Mouse (Mus musculus) heart, embryonic 13.5 days (tissue): Measurements from ENCODE around the gene Naa15. TPM values are rescaled to one million over a fixed set of nuclear protein-coding genes. Genes with fewer than 3 reads are reported as not detected.
"Not testable (repeated sequence)": the region's sequence is repeated elsewhere in the genome, so short reads cannot be mapped to it uniquely, and the experiment has no call there.

ENCODE experiments used
- ATAC-seq: fragments of 200-750 bp; cut with Nextera tagmentation; 2 replicates; pipeline ENCODE4 v1.8.0; 2017; ENCODE audit warnings: moderate TSS enrichment; ENCODE audit not compliant: insufficient number of reproducible peaks, low FRiP score, low TSS enrichment; ENCODE audit errors: extremely low read depth
- H3K27ac ChIP-seq: fragments of 300-500 bp; sonication (generic); replicated peaks from 2 replicates; pipeline ENCODE4 v1.5.1; 2015; ENCODE audit warnings: moderate library complexity, mild to moderate bottlenecking, inconsistent platforms
- H3K27me3 ChIP-seq: fragments of 300-500 bp; sonication (generic); replicated peaks from 2 replicates; pipeline ENCODE4 v1.6.1; 2015; ENCODE audit warnings: mild to moderate bottlenecking, inconsistent platforms
- H3K36me3 ChIP-seq: fragments of 300-500 bp; sonication (generic); 2 replicates; pipeline ENCODE4 v1.6.1; 2015; ENCODE audit warnings: mild to moderate bottlenecking, inconsistent platforms
- H3K4me1 ChIP-seq: fragments of 300-500 bp; sonication (generic); 2 replicates; pipeline ENCODE4 v1.6.1; 2015; ENCODE audit warnings: inconsistent platforms
- H3K4me2 ChIP-seq: fragments of 300-500 bp; sonication (generic); 2 replicates; pipeline ENCODE4 v1.6.1; 2015; ENCODE audit warnings: inconsistent platforms, mild to moderate bottlenecking, moderate library complexity
- H3K4me3 ChIP-seq: fragments of 300-500 bp; sonication (generic); 2 replicates; pipeline ENCODE4 v1.5.1; 2015; ENCODE audit warnings: moderate library complexity, mild to moderate bottlenecking, inconsistent platforms
- H3K9ac ChIP-seq: fragments of 300-500 bp; sonication (generic); 2 replicates; pipeline ENCODE4 v1.6.1; 2015; ENCODE audit warnings: inconsistent platforms, mild to moderate bottlenecking, moderate library complexity
- H3K9me3 ChIP-seq: fragments of 300-500 bp; sonication (generic); 2 replicates; pipeline ENCODE4 v1.6.1; 2016; ENCODE audit warnings: inconsistent platforms
- WGBS: fragments of 180-500 bp; shearing (Covaris S2); methylation state at CpG from one replicate; pipeline ENCODE4 v1.1.7; 2015; ENCODE audit warnings: mixed read lengths; 5-methylcytosine and 5-hydroxymethylcytosine counted together
- polyA plus RNA-seq: library from polyadenylated mRNA; unstranded; fragments of >200 nt; fragmentation: Nextera tagmentation; extraction: Ambion mirVana; gene quantifications from 2 replicates; pipeline ENCODE4 v1.2.1, GENCODE M21; 2015

Naa15 gene
- polyA plus RNA-seq, 1 experiment from 2014 or later, result 35.7 TPM

GRCm38 (mm10) chr3:51394881-51395280 lies 20.1 kb upstream of the Naa15 start:
- no peak overlapping the region for H3K9ac ChIP-seq
- ATAC-seq, result no peak
- H3K36me3 ChIP-seq, result no peaks in the 10 kb centered on the region
- H3K4me2 ChIP-seq, result no peak overlapping the region
- peaks cover 16% of the 10 kb centered on the region for H3K27me3 ChIP-seq
- no peak overlapping the region for H3K4me3 ChIP-seq
- 63% methylated on average over 3 of the region's 3 CpGs for WGBS
- no peak overlapping the region for H3K27ac ChIP-seq
- H3K4me1 ChIP-seq, result peaks cover 18% of the 10 kb centered on the region
- no peaks in the 10 kb centered on the region for H3K9me3 ChIP-seq

GRCm38 (mm10) chr3:51395461-51396145 lies 19.3 kb upstream of the Naa15 start:
- H3K4me2 ChIP-seq, result peak overlapping the region; percentile 78
- peaks cover 18% of the 10 kb centered on the region for H3K4me1 ChIP-seq
- H3K27me3 ChIP-seq, result peaks cover 16% of the 10 kb centered on the region
- peak overlapping the region; percentile 61 for H3K4me3 ChIP-seq
- H3K36me3 ChIP-seq, result no peaks in the 10 kb centered on the region
- no peak overlapping the region for H3K9ac ChIP-seq
- 28% methylated on average over 19 of the region's 19 CpGs for WGBS
- ATAC-seq, result no peak
- no peak overlapping the region for H3K27ac ChIP-seq
- H3K9me3 ChIP-seq, result no peaks in the 10 kb centered on the region

DNA sequence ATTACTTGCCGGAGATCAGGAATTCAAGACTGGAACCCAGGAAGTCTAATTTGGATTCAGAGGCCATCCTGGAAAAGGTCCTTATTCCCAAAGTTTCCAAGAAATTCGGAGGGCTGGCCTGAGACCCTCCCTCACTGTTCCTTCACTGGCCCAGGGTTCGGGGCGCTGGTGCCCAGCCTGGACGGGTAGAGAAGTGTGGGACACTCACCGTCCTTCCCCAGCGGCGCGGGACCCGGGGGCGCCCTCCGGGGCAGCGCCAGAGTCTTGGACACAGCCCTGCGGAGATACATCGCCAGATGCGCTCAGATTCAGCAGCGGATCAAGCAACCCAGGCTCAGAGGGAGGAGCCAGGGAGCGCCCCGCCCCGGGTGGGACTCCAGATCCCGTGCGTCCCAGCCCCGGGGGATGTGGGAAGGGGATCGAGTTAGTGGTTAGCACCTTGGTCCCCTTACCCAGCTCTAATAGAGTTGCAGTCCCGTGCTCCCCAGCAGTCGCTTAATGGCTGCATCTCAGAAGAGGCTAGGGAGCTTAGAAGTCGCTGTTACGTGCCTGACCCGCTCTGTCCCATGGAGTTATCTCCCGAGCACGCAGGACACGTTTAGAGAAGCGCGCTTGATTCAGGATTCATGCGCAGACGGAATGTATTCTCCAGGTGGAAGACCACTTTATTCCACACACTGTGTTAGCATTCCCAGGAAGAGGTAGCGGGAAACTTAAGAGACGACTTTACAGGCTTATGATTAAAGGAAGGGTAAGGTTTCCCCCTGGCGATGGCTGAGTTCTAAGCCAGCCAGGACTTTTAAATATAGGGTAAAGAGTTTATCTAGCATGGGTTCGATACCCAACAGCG lies 18.5 kb upstream of the Naa15 start, which contains the start of gene Mgarp:
Mgarp (minus strand) TSS at position 520 of the 850 bp plus-strand sequence.
- no peaks in the 10 kb centered on the region for H3K36me3 ChIP-seq
- ATAC-seq, result peak; percentile 58; the same call in 1 of the 2 replicates
- peaks cover 18% of the 10 kb centered on the region for H3K4me1 ChIP-seq
- peak within 1 kb of the TSS; percentile 77 for H3K9ac ChIP-seq
- H3K27ac ChIP-seq, result no peak within 1 kb of the TSS
- no peaks in the 10 kb centered on the region for H3K9me3 ChIP-seq
- peak within 1 kb of the TSS; percentile 78 for H3K4me2 ChIP-seq
- 2% methylated on average over 41 of the region's 41 CpGs for WGBS
- peak within 1 kb of the TSS; percentile 61 for H3K4me3 ChIP-seq
- H3K27me3 ChIP-seq, result peaks cover 16% of the 10 kb centered on the region

DNA sequence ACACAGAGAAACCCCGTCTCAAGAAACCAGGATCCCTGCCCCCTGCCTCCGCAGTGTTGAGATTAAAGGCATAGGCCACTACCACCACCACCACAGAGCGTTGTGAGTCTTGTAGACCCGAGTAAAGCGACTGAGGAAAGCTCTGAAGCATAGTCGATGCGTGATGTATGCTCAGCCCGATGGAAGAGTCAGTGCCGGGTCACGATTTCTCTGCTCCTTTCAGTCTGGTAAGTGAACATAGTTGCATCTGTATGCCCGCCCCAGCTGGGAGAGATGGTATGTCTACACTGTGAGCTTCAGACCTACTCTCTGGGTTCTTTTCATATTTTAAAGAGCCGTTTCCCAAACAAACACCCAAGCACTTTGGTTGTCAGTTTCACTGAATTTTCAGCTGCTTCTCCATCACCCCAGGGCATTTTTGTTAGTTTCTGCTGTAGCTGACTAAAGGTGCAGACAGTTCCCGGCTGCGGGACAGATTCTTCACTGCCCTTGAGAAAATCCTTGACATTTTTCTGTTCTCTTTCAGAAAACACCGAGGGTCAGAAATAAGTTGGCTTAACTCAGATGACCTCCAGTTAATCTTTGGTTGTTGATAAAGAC lies 17.1 kb upstream of the Naa15 start:
- 50% methylated on average over 15 of the region's 15 CpGs for WGBS
- no peak overlapping the region for H3K4me3 ChIP-seq
- peaks cover 16% of the 10 kb centered on the region for H3K27me3 ChIP-seq
- H3K36me3 ChIP-seq, result peaks cover 4% of the 10 kb centered on the region
- H3K9ac ChIP-seq, result no peak overlapping the region
- peaks cover 18% of the 10 kb centered on the region for H3K4me1 ChIP-seq
- no peak overlapping the region for H3K4me2 ChIP-seq
- H3K27ac ChIP-seq, result no peak overlapping the region
- no peak for ATAC-seq
- no peaks in the 10 kb centered on the region for H3K9me3 ChIP-seq

DNA sequence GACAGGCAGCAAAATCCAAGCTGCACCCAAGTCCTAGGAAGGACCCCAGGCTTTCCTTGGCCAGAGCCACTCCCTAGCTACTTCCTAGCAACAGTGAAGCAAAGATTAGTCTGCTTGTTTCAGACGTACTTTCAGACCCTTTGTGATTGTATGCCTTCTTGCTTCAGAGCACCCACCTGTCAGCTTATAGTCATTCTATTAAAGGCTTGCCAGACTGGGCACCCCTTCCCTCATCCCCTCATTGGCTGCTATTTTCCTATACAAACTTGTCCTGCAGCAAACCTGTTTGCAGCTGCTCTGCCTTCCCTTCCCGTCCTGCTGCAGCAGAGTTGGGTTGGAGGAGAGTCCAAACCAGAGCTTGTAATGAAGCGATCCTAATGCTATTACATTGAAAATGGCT lies 16.3 kb upstream of the Naa15 start:
- no peak overlapping the region for H3K9ac ChIP-seq
- WGBS, result 19% methylated on average over 3 of the region's 3 CpGs
- no peak overlapping the region for H3K4me3 ChIP-seq
- no peak overlapping the region for H3K27ac ChIP-seq
- H3K27me3 ChIP-seq, result peaks cover 16% of the 10 kb centered on the region
- no peak for ATAC-seq
- H3K36me3 ChIP-seq, result peaks cover 13% of the 10 kb centered on the region
- peaks cover 18% of the 10 kb centered on the region for H3K4me1 ChIP-seq
- 0 out of 2 replicates have a peak overlapping the region, but pooled peaks have one; percentile 20 for H3K4me2 ChIP-seq
- no peaks in the 10 kb centered on the region for H3K9me3 ChIP-seq

DNA sequence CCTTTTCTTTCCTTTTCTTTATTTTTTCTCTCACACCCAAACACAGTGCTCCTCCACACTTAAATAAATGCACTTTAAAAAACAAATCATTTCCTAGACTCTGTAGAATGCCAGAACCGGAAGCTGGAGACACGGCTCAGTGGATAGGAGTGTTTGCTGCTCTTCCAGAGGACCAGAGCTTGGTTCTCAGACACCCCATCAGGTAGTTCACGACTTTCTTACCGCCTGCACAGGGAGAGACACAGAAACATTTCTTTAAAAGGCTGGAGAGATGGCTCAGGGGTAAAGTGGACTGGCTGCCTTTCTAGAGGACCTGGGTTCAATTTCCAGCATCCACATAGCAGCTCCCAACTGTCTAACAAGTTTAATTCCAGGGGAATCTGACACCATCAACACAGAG lies 15.4 kb upstream of the Naa15 start:
- Histone ChIP-seq H3K4me1 (peaks cover 18% of the 10 kb centered on the region), H3K9ac (no peak overlapping the region), H3K27me3 (peaks cover 16% of the 10 kb centered on the region), H3K27ac (no peak overlapping the region), H3K9me3 (no peaks in the 10 kb centered on the region), H3K36me3 (peaks cover 22% of the 10 kb centered on the region), H3K4me2 (no peak overlapping the region), H3K4me3 (no peak overlapping the region)
- 56% methylated on average over 4 of the region's 4 CpGs for WGBS
- ATAC-seq, result no peak

GRCm38 (mm10) chr3:51400682-51401081 lies 14.3 kb upstream of the Naa15 start:
- WGBS, result 75% methylated on average over 10 of the region's 10 CpGs
- Histone ChIP-seq H3K27me3 (peaks cover 12% of the 10 kb centered on the region), H3K9me3 (no peaks in the 10 kb centered on the region), H3K36me3 (peaks cover 31% of the 10 kb centered on the region), H3K4me1 (peaks cover 18% of the 10 kb centered on the region), H3K4me3 (no peak overlapping the region), H3K4me2 (0 out of 2 replicates have a peak overlapping the region, but pooled peaks have one; percentile 6), H3K27ac (no peak overlapping the region), H3K9ac (peak overlapping the region; percentile 42; the same call in 1 of the 2 replicates)
- ATAC-seq, result no peak

DNA sequence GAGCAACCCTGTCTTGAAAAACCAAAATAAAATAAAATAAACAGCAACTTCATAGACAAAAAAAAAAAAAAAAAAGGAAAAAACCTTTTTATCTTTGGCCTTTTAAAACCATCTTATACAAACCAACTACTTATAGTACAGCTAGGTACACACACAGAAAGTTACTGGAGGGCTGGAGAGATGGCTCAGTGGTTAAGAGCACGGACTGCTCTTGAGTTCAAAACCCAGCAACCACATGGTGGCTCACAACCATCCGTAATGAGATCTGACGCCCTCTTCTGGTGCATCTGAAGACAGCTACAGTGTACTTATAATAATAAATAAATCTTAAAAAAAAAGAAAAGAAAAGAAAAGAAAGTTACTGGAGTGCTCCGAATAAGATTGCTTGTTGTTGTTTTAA lies 12.9 kb upstream of the Naa15 start:
- ATAC-seq, result not testable (repeated sequence)

GRCm38 (mm10) chr3:51402628-51403027 lies 12.3 kb upstream of the Naa15 start:
- H3K9me3 ChIP-seq, result no peaks in the 10 kb centered on the region
- no peak overlapping the region for H3K4me3 ChIP-seq
- H3K27me3 ChIP-seq, result peaks cover 3% of the 10 kb centered on the region
- H3K4me1 ChIP-seq, result peaks cover 28% of the 10 kb centered on the region
- no peak overlapping the region for H3K27ac ChIP-seq
- WGBS, result 88% methylated on average over 12 of the region's 12 CpGs
- peaks cover 44% of the 10 kb centered on the region for H3K36me3 ChIP-seq
- H3K9ac ChIP-seq, result no peak overlapping the region
- H3K4me2 ChIP-seq, result no peak overlapping the region
- no peak for ATAC-seq

More for the DNA sequence above, 12.9 kb upstream of the Naa15 start:
- not testable (repeated sequence) for H3K4me3 ChIP-seq, H3K27ac ChIP-seq, H3K4me2 ChIP-seq, H3K9ac ChIP-seq, H3K27me3 ChIP-seq, H3K9me3 ChIP-seq
- WGBS, result 68% methylated on average over 4 of the region's 4 CpGs
- Histone ChIP-seq H3K36me3 (peaks cover 43% of the 10 kb centered on the region), H3K4me1 (peaks cover 23% of the 10 kb centered on the region)

DNA sequence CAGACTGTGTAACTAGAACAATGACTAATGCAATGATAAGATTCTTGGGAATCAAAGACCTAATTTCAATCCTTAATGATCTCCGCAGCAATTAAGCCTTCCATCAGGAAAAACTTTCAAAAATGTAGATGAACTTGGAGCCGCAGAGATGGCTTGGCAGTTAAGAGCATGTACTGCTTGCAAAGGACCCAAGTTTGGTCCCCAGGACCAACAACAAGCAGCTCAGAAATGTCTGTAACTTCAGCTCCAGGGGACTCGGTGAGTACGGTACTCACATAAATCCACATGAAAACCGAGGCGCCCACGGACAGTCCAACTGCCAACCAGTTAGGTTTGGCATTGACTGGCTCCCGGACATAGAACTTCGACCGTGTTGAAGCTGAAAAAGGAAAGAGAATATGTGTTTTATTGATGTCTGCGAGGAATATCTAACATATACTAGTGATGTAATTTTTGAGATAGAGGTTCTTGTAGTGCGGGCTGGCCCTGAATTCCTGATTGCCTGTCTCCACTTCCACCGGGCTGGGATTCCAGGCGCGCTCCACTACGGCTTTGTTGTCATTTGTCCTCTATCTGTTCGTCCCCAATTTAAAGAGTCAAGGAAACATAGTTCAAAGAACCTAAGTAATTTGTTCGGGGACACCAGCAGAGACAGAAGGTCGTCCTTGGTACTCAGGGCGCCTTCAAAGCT lies 6.9 kb upstream of the Naa15 start:
- Histone ChIP-seq H3K36me3 (peaks cover 38% of the 10 kb centered on the region), H3K27ac (peak overlapping the region; percentile 99), H3K27me3 (no peaks in the 10 kb centered on the region), H3K9me3 (no peaks in the 10 kb centered on the region), H3K4me2 (peak overlapping the region; percentile 82), H3K4me3 (peak overlapping the region; percentile 94), H3K4me1 (peaks cover 24% of the 10 kb centered on the region), H3K9ac (peak overlapping the region; percentile 98)
- WGBS, result 18% methylated on average over 20 of the region's 20 CpGs
- no peak for ATAC-seq
